Mouse (Mus musculus) C2C12 (cell line): ENCODE results near the gene Gm35315. TPM values are rescaled to one million over a fixed set of nuclear protein-coding genes. Genes with fewer than 3 reads are reported as not detected.

Experiments
- H3K27me3 ChIP-seq: one replicate; pipeline ENCODE4 v1.6.1; 2011; ENCODE audit not compliant: control insufficient read depth, insufficient read depth, insufficient read length
- H3K36me3 ChIP-seq: one replicate; pipeline ENCODE4 v1.6.1; 2011; ENCODE audit not compliant: control insufficient read depth, insufficient read depth
- H3K4me3 ChIP-seq: one replicate; pipeline ENCODE4 v1.5.1; 2011; ENCODE audit warnings: mild to moderate bottlenecking, control low read depth; ENCODE audit not compliant: poor library complexity, insufficient read depth, severe bottlenecking
- H3K79me2 ChIP-seq: one replicate; pipeline ENCODE4 v1.6.1; 2011; ENCODE audit not compliant: control insufficient read depth, insufficient read depth
- H3K79me3 ChIP-seq: one replicate; pipeline ENCODE4 v1.6.1; 2011; ENCODE audit warnings: low read depth, control low read depth
- H3ac ChIP-seq: one replicate; pipeline ENCODE3; 2011; ENCODE audit warnings: low read depth; ENCODE audit not compliant: control insufficient read depth, insufficient read length
- CEBPB ChIP-seq: IDR thresholded peaks from one replicate; pipeline ENCODE4 v1.6.1; 2011; ENCODE audit warnings: low read depth, mild to moderate bottlenecking, control low read depth, moderate library complexity
- CTCF ChIP-seq: IDR thresholded peaks from one replicate; pipeline ENCODE4 v1.5.1; 2011; ENCODE audit not compliant: control insufficient read depth, insufficient read depth, insufficient read length
- FOSL1 ChIP-seq: IDR thresholded peaks from one replicate; pipeline ENCODE4 v1.8.0; 2011; ENCODE audit warnings: mild to moderate bottlenecking, low read length; ENCODE audit not compliant: poor library complexity, insufficient read depth, severe bottlenecking
- MAX ChIP-seq: IDR thresholded peaks from one replicate; pipeline ENCODE4 v1.6.1; 2011; ENCODE audit warnings: mild to moderate bottlenecking, control low read depth
- MYOD1 ChIP-seq: IDR thresholded peaks from one replicate; pipeline ENCODE4 v1.6.1; 2011; ENCODE audit warnings: low read depth; ENCODE audit not compliant: control insufficient read depth, insufficient read length
- MYOG ChIP-seq: IDR thresholded peaks from one replicate; pipeline ENCODE4 v1.6.1; 2011; ENCODE audit not compliant: control insufficient read depth, insufficient read length; ENCODE audit errors: extremely low read depth
- USF1 ChIP-seq: IDR thresholded peaks from one replicate; pipeline ENCODE4 v1.6.1; 2011; ENCODE audit warnings: low read depth, mild to moderate bottlenecking, control low read depth, moderate library complexity
- polyA plus RNA-seq: library from polyadenylated mRNA; unstranded; fragments of >200 nt; fragmentation: generic; extraction: Trizol; gene quantifications from one replicate; pipeline ENCODE4 v1.2.1, GENCODE M21; 2012; ENCODE audit warnings: missing spikeins

Gm35315 gene
- polyA plus RNA-seq, 1 experiment: 0.14 TPM

- no peak overlapping the region for H3ac ChIP-seq
- H3K36me3 ChIP-seq: peaks cover 36% of the 10 kb centered on the region
- peaks cover 32% of the 10 kb centered on the region for H3K79me2 ChIP-seq
- peaks cover 19% of the 10 kb centered on the region for H3K79me3 ChIP-seq
- no peak for TF ChIP-seq FOSL1
- no peak for TF ChIP-seq CTCF
- no peak for TF ChIP-seq CEBPB
- TF ChIP-seq USF1: no peak
- TF ChIP-seq MYOG: no peak
- no peak for TF ChIP-seq MAX
- no peak for TF ChIP-seq MYOD1
- no peaks in the 10 kb centered on the region for H3K27me3 ChIP-seq
- H3K4me3 ChIP-seq: no peak overlapping the region
Observed at GRCm38 (mm10) chr5:110102853-110103625, 8.8 kb upstream of the Gm35315 start.

- TF ChIP-seq MYOG (no peak), CEBPB (no peak), MAX (no peak), MYOD1 (no peak), FOSL1 (no peak), USF1 (no peak), CTCF (no peak)
- Histone ChIP-seq H3K4me3 (no peak overlapping the region), H3K27me3 (no peaks in the 10 kb centered on the region), H3K36me3 (peaks cover 36% of the 10 kb centered on the region), H3K79me3 (peaks cover 19% of the 10 kb centered on the region), H3K79me2 (peaks cover 32% of the 10 kb centered on the region), H3ac (no peak overlapping the region)
Observed at GRCm38 (mm10) chr5:110102429-110102828, 8.2 kb upstream of the Gm35315 start.

GRCm38 (mm10) chr5:110101716-110102347 lies 7.6 kb upstream of the Gm35315 start:
- Histone ChIP-seq H3ac (no peak overlapping the region), H3K79me3 (peaks cover 16% of the 10 kb centered on the region), H3K4me3 (no peak overlapping the region), H3K27me3 (no peaks in the 10 kb centered on the region), H3K36me3 (peaks cover 36% of the 10 kb centered on the region), H3K79me2 (peaks cover 27% of the 10 kb centered on the region)
- TF ChIP-seq CEBPB: no peak
- TF ChIP-seq USF1: peak; percentile 17
- no peak for TF ChIP-seq MAX
- no peak for TF ChIP-seq MYOG

- H3K4me3 ChIP-seq: no peak overlapping the region
- peaks cover 19% of the 10 kb centered on the region for H3K79me2 ChIP-seq
- no peak for TF ChIP-seq FOSL1
- TF ChIP-seq MYOD1: peak; percentile 22
- H3K27me3 ChIP-seq: no peaks in the 10 kb centered on the region
- peaks cover 8% of the 10 kb centered on the region for H3K79me3 ChIP-seq
- H3K36me3 ChIP-seq: peaks cover 31% of the 10 kb centered on the region
- no peak overlapping the region for H3ac ChIP-seq
Observed at GRCm38 (mm10) chr5:110100921-110101631, 6.9 kb upstream of the Gm35315 start.

- TF ChIP-seq FOSL1 (no peak), MAX (no peak), MYOD1 (no peak), USF1 (no peak), CTCF (no peak), MYOG (no peak), CEBPB (no peak)
- H3K4me3 ChIP-seq: no peak within 1 kb of the TSS
Observed at GRCm38 (mm10) chr5:110099656-110100580, 5.7 kb upstream of the Gm35315 start, which contains the start of gene Plcxd1. Gene Plcxd1 (plus strand): TSS chr5:110099969.

More at GRCm38 (mm10) chr5:110099656-110100580, 5.7 kb upstream of the Gm35315 start, which contains the start of gene Plcxd1:
- Histone ChIP-seq H3K79me3 (no peaks in the 10 kb centered on the region), H3ac (no peak within 1 kb of the TSS), H3K27me3 (no peaks in the 10 kb centered on the region), H3K36me3 (peaks cover 19% of the 10 kb centered on the region), H3K79me2 (peaks cover 8% of the 10 kb centered on the region)
